Mouse (Mus musculus) testis, adult 2 months (tissue): ENCODE measurements around the gene Hist1h1c.

Source experiments
- CTCF ChIP-seq: fragments of 200-500 bp; IDR thresholded peaks from 2 replicates; pipeline ENCODE4 v1.5.1; 2012; ENCODE audit warnings: low read depth, mild to moderate bottlenecking, inconsistent platforms, low read length, moderate library complexity; ENCODE audit not compliant: control insufficient read depth, insufficient read depth, insufficient replicate concordance
- POLR2A ChIP-seq: fragments of 200-500 bp; IDR thresholded peaks from 2 replicates; pipeline ENCODE4 v1.6.1; 2012; ENCODE audit warnings: low read depth, mild to moderate bottlenecking, inconsistent platforms, low read length, moderate library complexity; ENCODE audit not compliant: control insufficient read depth

- TF ChIP-seq CTCF (no peak), POLR2A (no peak)
Measured at GRCm38 (mm10) chr13:23728472-23729191, 10.0 kb upstream of the Hist1h1c start.
